In the genomic region with DNA sequence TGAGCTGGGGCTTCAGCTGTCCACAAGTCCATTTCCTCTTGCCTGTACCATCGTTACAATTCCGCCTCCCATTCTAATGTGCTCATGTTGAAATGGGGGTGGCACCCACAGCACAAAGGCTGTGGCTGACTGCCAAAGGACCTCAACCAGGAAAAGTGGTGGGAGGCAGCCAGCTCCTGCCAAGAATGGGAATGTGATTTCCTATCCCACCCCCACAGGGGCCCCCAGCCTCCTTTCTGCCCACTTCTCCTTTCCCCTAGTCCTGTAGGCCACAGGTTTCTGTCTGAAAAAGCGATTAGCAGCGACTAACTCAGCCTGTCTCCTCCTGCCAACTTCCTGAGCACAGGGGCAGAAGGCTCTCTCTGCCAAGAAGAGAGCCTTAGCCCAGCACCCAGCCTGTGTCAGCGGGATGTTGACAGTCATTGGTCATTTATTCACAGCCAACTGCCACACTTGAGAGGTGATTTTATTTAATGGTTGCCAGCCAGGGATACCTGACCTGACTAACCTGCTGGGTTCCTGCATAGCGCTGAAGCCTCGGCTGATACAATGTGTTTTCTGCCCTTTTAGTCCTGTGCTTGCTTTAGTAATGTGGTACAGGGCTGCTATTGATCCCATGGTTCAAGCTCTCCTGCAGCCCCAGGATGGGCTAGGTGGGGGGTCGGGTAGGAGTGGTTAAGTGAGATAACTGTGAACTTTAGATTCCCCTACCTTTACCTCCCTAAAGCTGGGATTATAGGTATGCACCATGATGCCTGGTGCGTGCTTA, we compare ENCODE assay signal across 9 mouse cellular contexts.
DNase-seq lines count a peak whose midpoint lies in the region; ATAC-seq and TF ChIP-seq lines count a peak whose summit lies in the region.
"Had no signal": no experiment of that assay in that cellular context is flagged by ENCODE, and none has a peak within 500 bp of the region (broad histone marks: within the 10 kb centered on the region; RNA-seq: fewer than 3 reads in every experiment).

No protein-coding gene starts in this region.

- no peak for TF ChIP-seq POLR2A in olfactory bulb, adult 2 months (IDR thresholded peaks at IDR 0.05; ENCODE audit: insufficient read depth, low read depth, low read length)

- TF ChIP-seq CTCF in gastrocnemius, adult 2 months (IDR thresholded peaks at IDR 0.05): no peak
- no peak for TF ChIP-seq CTCF in olfactory bulb, adult 2 months (IDR thresholded peaks at IDR 0.05; ENCODE audit: insufficient read depth, low read depth, low read length)

- peak overlapping the region; percentile 87 for H3K27ac ChIP-seq in gastrocnemius, adult 2 months
- peak overlapping the region; percentile 29; the same call in 1 of the 2 replicates for H3K27ac ChIP-seq in liver, embryonic 15.5 days (replicated peaks)
- peak overlapping the region; percentile 25; the same call in 1 of the 2 replicates for H3K27ac ChIP-seq in olfactory bulb, adult 2 months (ENCODE audit: insufficient read depth, low read depth, low read length)

- no peak for ATAC-seq in liver, embryonic 15.5 days (ENCODE audit: insufficient read depth)
- no peak for ATAC-seq in activated CD4-positive, CD25-positive, alpha-beta regulatory T cell, adult 4 months

- H3K9ac ChIP-seq in liver, embryonic 15.5 days: no peak overlapping the region

- DNase-seq in gastrocnemius, adult 2 months: peak; percentile 62
- DNase-seq in gastrocnemius, postnatal 36 days: no peak
- DNase-seq in cerebellum, postnatal 36 days: peak; percentile 11 to 23
- DNase-seq in heart, adult 9 months (ENCODE audit: low spot score in 2 of 2): peak; percentile 66 to 70
- peak; percentile 72 for DNase-seq in kidney, postnatal 14 days

- peak overlapping the region; percentile 13; the same call in 1 of the 2 replicates for H3K4me3 ChIP-seq in gastrocnemius, adult 2 months
- no peak overlapping the region for H3K4me3 ChIP-seq in liver, embryonic 15.5 days (replicated peaks)
- no peak overlapping the region for H3K4me3 ChIP-seq in olfactory bulb, adult 2 months (ENCODE audit: insufficient read depth, low read depth, low read length)

- no peak overlapping the region for H3K4me2 ChIP-seq in liver, embryonic 15.5 days

- peaks cover 22% of the 10 kb centered on the region for H3K4me1 ChIP-seq in liver, embryonic 15.5 days (replicated peaks)
- peaks cover 20% of the 10 kb centered on the region for H3K4me1 ChIP-seq in olfactory bulb, adult 2 months (ENCODE audit: control insufficient read depth, insufficient read depth, low read length)

- no peaks in the 10 kb centered on the region for H3K27me3 ChIP-seq in liver, embryonic 15.5 days

- 31% methylated on average over 9 of the region's 9 CpGs for WGBS in liver, embryonic 15.5 days (ENCODE audit: insufficient replicate concordance)
- 34% methylated on average over 9 of the region's 9 CpGs for whole genome bisulfite sequencing in olfactory bulb, adult 2 months

- no peaks in the 10 kb centered on the region for H3K36me3 ChIP-seq in liver, embryonic 15.5 days (replicated peaks)
- H3K36me3 ChIP-seq: G1E had no signal

- intact Hi-C loops in gastrocnemius, adult 2 months (cut with DNase I): no loop called here
- intact Hi-C loops in gastrocnemius, postnatal 36 days (cut with DNase I): no loop called here

- no peaks in the 10 kb centered on the region for H3K9me3 ChIP-seq in liver, embryonic 15.5 days (replicated peaks)
- H3K9me3 ChIP-seq: G1E had no signal

Comparison
In these comparisons a context has a peak if more than half of its experiments do, and no peak if none do; other contexts are left out.
1. DNase-seq: peak in gastrocnemius, adult 2 months (single experiment), cerebellum, postnatal 36 days (2 of 2), heart, adult 9 months (2 of 2) and kidney, postnatal 14 days (single experiment); none in gastrocnemius, postnatal 36 days (0 of 2).
2. H3K27ac ChIP-seq: peak in every context shown above with its lines; median percentile 87 in gastrocnemius, adult 2 months; 29 in liver, embryonic 15.5 days; 25 in olfactory bulb, adult 2 months.